Comparison of ENCODE assay signal across 8 mouse cellular contexts in the genomic region with DNA sequence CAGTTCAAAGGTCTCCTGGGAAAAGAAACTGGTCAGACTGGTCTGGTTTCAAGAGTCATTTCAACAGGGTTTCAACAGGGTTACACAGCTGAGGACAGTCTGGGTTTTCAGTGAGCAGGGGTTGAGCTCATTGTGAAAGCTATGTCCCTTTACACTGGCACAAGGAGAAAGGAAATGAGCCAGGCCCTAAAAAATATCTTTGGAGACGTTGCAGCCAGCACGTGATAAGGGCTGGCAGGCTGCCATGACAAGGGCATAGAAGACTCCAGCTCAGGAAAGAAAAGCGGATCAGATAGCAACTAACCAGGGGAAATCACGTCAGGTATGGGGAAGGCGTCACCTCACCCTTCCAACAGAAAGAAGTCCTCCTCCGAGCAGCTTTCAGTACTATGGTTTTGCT. TPM values are rescaled to one million over a fixed set of nuclear protein-coding genes. Genes with fewer than 3 reads are reported as not detected.
DNase-seq lines count a peak whose midpoint lies in the region; ATAC-seq and TF ChIP-seq lines count a peak whose summit lies in the region.

No protein-coding gene starts in this region.

- H3K4me1 ChIP-seq in hindbrain, embryonic 16.5 days (ENCODE audit: control insufficient read depth, insufficient read depth, low read depth, low read length) = no peaks in the 10 kb centered on the region
- H3K4me1 ChIP-seq in hindbrain, embryonic 12.5 days = no peaks in the 10 kb centered on the region
- no peaks in the 10 kb centered on the region for H3K4me1 ChIP-seq in kidney, embryonic 14.5 days (ENCODE audit: control insufficient read depth, insufficient read depth, low read length)

- ATAC-seq in hindbrain, embryonic 16.5 days = peak; percentile 20; the same call in 1 of the 2 replicates
- ATAC-seq in hindbrain, embryonic 12.5 days (ENCODE audit: low FRiP score) = no peak
- peak; percentile 79 for ATAC-seq in granulocyte monocyte progenitor cell, adult 5-6 weeks (replicated peaks; ENCODE audit: poor library complexity, severe bottlenecking)
- ATAC-seq in kidney, embryonic 14.5 days (ENCODE audit: low FRiP score, low TSS enrichment) = peak; percentile 56; the same call in 1 of the 2 replicates

- DNase-seq in adrenal gland, adult 18-20 months (ENCODE audit: low spot score in 2 of 2) = peak; percentile 73 to 78
- peak; percentile 87 to 92 for DNase-seq in lung, postnatal 4 days
- DNase-seq in retina, embryonic 14.5 days (ENCODE audit: low spot score) = no peak
- DNase-seq in left cerebral cortex, adult 2 months (ENCODE audit: extremely low spot score in 1 of 2, low spot score in 2 of 2) = no peak

- WGBS in hindbrain, embryonic 16.5 days = 61% methylated on average over 6 of the region's 6 CpGs
- WGBS in hindbrain, embryonic 12.5 days = 66% methylated on average over 6 of the region's 6 CpGs
- 36% methylated on average over 6 of the region's 6 CpGs for WGBS in kidney, embryonic 14.5 days

- H3K4me2 ChIP-seq in hindbrain, embryonic 16.5 days (ENCODE audit: low read length) = no peak overlapping the region
- no peak overlapping the region for H3K4me2 ChIP-seq in hindbrain, embryonic 12.5 days (replicated peaks)
- H3K4me2 ChIP-seq in kidney, embryonic 14.5 days (replicated peaks; ENCODE audit: low read depth, low read length) = no peak overlapping the region

- no peaks in the 10 kb centered on the region for H3K9me3 ChIP-seq in hindbrain, embryonic 16.5 days (ENCODE audit: control insufficient read depth, low read length)
- no peaks in the 10 kb centered on the region for H3K9me3 ChIP-seq in hindbrain, embryonic 12.5 days (replicated peaks)
- H3K9me3 ChIP-seq in kidney, embryonic 14.5 days (ENCODE audit: control insufficient read depth, low read length) = no peaks in the 10 kb centered on the region

- H3K9ac ChIP-seq in hindbrain, embryonic 16.5 days (ENCODE audit: low read depth, low read length) = no peak overlapping the region
- no peak overlapping the region for H3K9ac ChIP-seq in hindbrain, embryonic 12.5 days
- no peak overlapping the region for H3K9ac ChIP-seq in kidney, embryonic 14.5 days (ENCODE audit: low read depth, low read length)

- intact Hi-C loops in left cerebral cortex, adult 2 months (cut with DNase I) = no loop called here

- no peaks in the 10 kb centered on the region for H3K36me3 ChIP-seq in hindbrain, embryonic 16.5 days (ENCODE audit: control insufficient read depth, insufficient read depth, low read length)
- H3K36me3 ChIP-seq in hindbrain, embryonic 12.5 days = no peaks in the 10 kb centered on the region
- H3K36me3 ChIP-seq in kidney, embryonic 14.5 days (ENCODE audit: control insufficient read depth, insufficient read depth, low read length) = no peaks in the 10 kb centered on the region

- no peak for TF ChIP-seq CTCF in left cerebral cortex, adult 2 months (IDR thresholded peaks at IDR 0.05)

- H3K27ac ChIP-seq in hindbrain, embryonic 16.5 days (ENCODE audit: low read depth, low read length) = no peak overlapping the region
- H3K27ac ChIP-seq in hindbrain, embryonic 12.5 days = no peak overlapping the region
- H3K27ac ChIP-seq in kidney, embryonic 14.5 days (ENCODE audit: low read depth, low read length) = no peak overlapping the region
- no peak overlapping the region for H3K27ac ChIP-seq in left cerebral cortex, adult 2 months

- no peaks in the 10 kb centered on the region for H3K27me3 ChIP-seq in hindbrain, embryonic 16.5 days (replicated peaks; ENCODE audit: control insufficient read depth, insufficient read depth, low read length)
- no peaks in the 10 kb centered on the region for H3K27me3 ChIP-seq in hindbrain, embryonic 12.5 days
- H3K27me3 ChIP-seq in kidney, embryonic 14.5 days (ENCODE audit: control insufficient read depth, insufficient read depth, low read length) = no peaks in the 10 kb centered on the region

- H3K4me3 ChIP-seq in hindbrain, embryonic 16.5 days (ENCODE audit: low read length) = no peak overlapping the region
- H3K4me3 ChIP-seq in hindbrain, embryonic 12.5 days = no peak overlapping the region
- H3K4me3 ChIP-seq in kidney, embryonic 14.5 days (ENCODE audit: low read length) = no peak overlapping the region
- H3K4me3 ChIP-seq in left cerebral cortex, adult 2 months = no peak overlapping the region

RNA-seq across cellular contexts. Expression of a gene that starts 43.9 kb away (rescaled TPM):
- polyA plus RNA-seq in hindbrain, embryonic 16.5 days (2015; fragmentation: Nextera tagmentation; extraction: Ambion mirVana) = 9.7 and 11.9 TPM in 2 replicates
- 2.6 and 3.3 TPM in 2 replicates for polyA plus RNA-seq in hindbrain, embryonic 12.5 days (2016; fragmentation: Nextera tagmentation; extraction: Ambion mirVana)
- under 1 TPM in 1 of 2 experiments, not detected in 1; 0.30 TPM for total RNA-seq in adrenal gland, adult 18-20 months (2021)
- total RNA-seq in granulocyte monocyte progenitor cell, adult 5-6 weeks (2014; fragmentation: Nextera tagmentation) = not detected in 2 replicates
- not detected in 2 replicates for total RNA-seq in granulocyte monocyte progenitor cell, adult 5-6 weeks (2017)
- polyA plus RNA-seq in kidney, embryonic 14.5 days (2014; fragmentation: Nextera tagmentation; extraction: Ambion mirVana) = 16.0 and 22.2 TPM in 2 replicates
- 1 to 10 TPM; 2.8 to 3.2 TPM for total RNA-seq in left cerebral cortex, adult 2 months (2021)

Comparison
In these comparisons a context has a peak if more than half of its experiments do, and no peak if none do; other contexts are left out.
1. DNase-seq: peak in adrenal gland, adult 18-20 months (2 of 2) and lung, postnatal 4 days (2 of 2); none in retina, embryonic 14.5 days (single experiment) and left cerebral cortex, adult 2 months (0 of 2).